Mouse (Mus musculus) embryonic facial prominence, embryonic 12.5 days (tissue): Measurements from ENCODE around the gene Ranbp3. TPM values are rescaled to one million over a fixed set of nuclear protein-coding genes. Genes with fewer than 3 reads are reported as not detected.

ENCODE experiments used
- ATAC-seq: fragments of 200-750 bp; cut with Nextera tagmentation; 2 replicates; pipeline ENCODE4 v1.8.0; 2017; ENCODE audit not compliant: insufficient number of reproducible peaks, insufficient read depth, low FRiP score, low TSS enrichment
- H3K27ac ChIP-seq: fragments of 300-500 bp; sonication (generic); 2 replicates; pipeline ENCODE4 v1.5.1; 2016; ENCODE audit warnings: mild to moderate bottlenecking
- H3K27me3 ChIP-seq: fragments of 300-500 bp; sonication (generic); 2 replicates; pipeline ENCODE4 v1.6.1; 2016; ENCODE audit warnings: mild to moderate bottlenecking, moderate library complexity
- H3K36me3 ChIP-seq: fragments of 300-500 bp; sonication (generic); 2 replicates; pipeline ENCODE4 v1.6.1; 2016; ENCODE audit warnings: mild to moderate bottlenecking
- H3K4me1 ChIP-seq: fragments of 300-500 bp; sonication (generic); 2 replicates; pipeline ENCODE4 v1.6.1; 2016
- H3K4me2 ChIP-seq: fragments of 300-500 bp; sonication (generic); replicated peaks from 2 replicates; pipeline ENCODE4 v1.6.1; 2016; ENCODE audit warnings: mild to moderate bottlenecking, moderate library complexity
- H3K4me3 ChIP-seq: fragments of 300-500 bp; sonication (generic); 2 replicates; pipeline ENCODE4 v1.5.1; 2016; ENCODE audit warnings: mild to moderate bottlenecking
- H3K9ac ChIP-seq: fragments of 300-500 bp; sonication (generic); 2 replicates; pipeline ENCODE4 v1.6.1; 2016; ENCODE audit warnings: mild to moderate bottlenecking, moderate library complexity
- H3K9me3 ChIP-seq: fragments of 300-500 bp; sonication (generic); 2 replicates; pipeline ENCODE4 v1.6.1; 2016; ENCODE audit warnings: mild to moderate bottlenecking, moderate library complexity
- WGBS: fragments of 180-500 bp; shearing (Covaris S2); methylation state at CpG from one replicate; pipeline ENCODE4 v1.1.7; 2016; 5-methylcytosine and 5-hydroxymethylcytosine counted together
- polyA plus RNA-seq: library from polyadenylated mRNA; unstranded; fragments of >200 nt; fragmentation: Nextera tagmentation; extraction: Ambion mirVana; gene quantifications from 2 replicates; pipeline ENCODE4 v1.2.1, GENCODE M21; 2016

Ranbp3 gene
- polyA plus RNA-seq, 1 experiment from 2014 or later: 108 TPM

- no peak for ATAC-seq
- H3K27ac ChIP-seq: no peak overlapping the region
- no peaks in the 10 kb centered on the region for H3K36me3 ChIP-seq
- H3K4me1 ChIP-seq: no peaks in the 10 kb centered on the region
- 34% methylated on average over 10 of the region's 10 CpGs for WGBS
- no peak overlapping the region for H3K4me2 ChIP-seq
- no peak overlapping the region for H3K9ac ChIP-seq
- no peaks in the 10 kb centered on the region for H3K9me3 ChIP-seq
- no peak overlapping the region for H3K4me3 ChIP-seq
- H3K27me3 ChIP-seq: no peaks in the 10 kb centered on the region
Observed at GRCm38 (mm10) chr17:56651801-56652200, 21.3 kb upstream of the Ranbp3 start.

GRCm38 (mm10) chr17:56654771-56655170 lies 18.3 kb upstream of the Ranbp3 start:
- H3K4me2 ChIP-seq: no peak overlapping the region
- no peak for ATAC-seq
- H3K36me3 ChIP-seq: no peaks in the 10 kb centered on the region
- no peaks in the 10 kb centered on the region for H3K9me3 ChIP-seq
- no peak overlapping the region; the same call in 1 of the 2 replicates for H3K9ac ChIP-seq
- no peak overlapping the region for H3K4me3 ChIP-seq
- no peaks in the 10 kb centered on the region for H3K4me1 ChIP-seq
- 73% methylated on average over 2 of the region's 2 CpGs for WGBS
- H3K27ac ChIP-seq: no peak overlapping the region
- H3K27me3 ChIP-seq: no peaks in the 10 kb centered on the region

GRCm38 (mm10) chr17:56655311-56655710 lies 17.8 kb upstream of the Ranbp3 start:
- 79% methylated on average over 3 of the region's 3 CpGs for WGBS
- H3K9ac ChIP-seq: no peak overlapping the region
- H3K36me3 ChIP-seq: no peaks in the 10 kb centered on the region
- no peak overlapping the region for H3K27ac ChIP-seq
- H3K27me3 ChIP-seq: no peaks in the 10 kb centered on the region
- no peaks in the 10 kb centered on the region for H3K4me1 ChIP-seq
- no peak for ATAC-seq
- H3K4me3 ChIP-seq: no peak overlapping the region
- H3K4me2 ChIP-seq: no peak overlapping the region
- H3K9me3 ChIP-seq: no peaks in the 10 kb centered on the region

DNA sequence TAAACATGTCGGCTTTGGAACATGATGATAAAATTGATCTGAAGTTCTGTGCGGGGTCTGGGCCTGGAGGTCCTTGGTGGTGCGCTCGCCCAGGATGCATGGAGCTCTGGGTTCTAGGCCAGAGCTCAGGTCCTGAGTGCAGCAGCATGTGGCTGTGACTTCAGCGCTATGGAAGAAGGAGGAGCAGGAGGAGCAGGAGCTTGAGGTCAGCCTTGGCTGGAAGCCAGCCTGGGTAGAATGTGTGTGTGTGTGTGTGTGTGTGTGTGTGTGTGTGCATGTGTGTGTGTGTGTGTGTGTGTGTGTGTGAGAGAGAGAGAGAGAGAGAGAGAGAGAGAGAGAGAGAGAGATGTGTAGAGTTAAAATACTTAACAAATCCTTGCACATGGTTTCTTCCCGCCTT lies 16.9 kb upstream of the Ranbp3 start:
- no peaks in the 10 kb centered on the region for H3K4me1 ChIP-seq
- WGBS: 90% methylated on average over 6 of the region's 6 CpGs
- no peak overlapping the region for H3K4me3 ChIP-seq
- no peaks in the 10 kb centered on the region for H3K9me3 ChIP-seq
- H3K4me2 ChIP-seq: no peak overlapping the region
- no peak for ATAC-seq
- H3K36me3 ChIP-seq: no peaks in the 10 kb centered on the region
- no peak overlapping the region for H3K9ac ChIP-seq
- no peaks in the 10 kb centered on the region for H3K27me3 ChIP-seq
- no peak overlapping the region for H3K27ac ChIP-seq

- WGBS: 60% methylated on average over 3 of the region's 3 CpGs
Observed at GRCm38 (mm10) chr17:56663659-56664058, 9.4 kb upstream of the Ranbp3 start.

GRCm38 (mm10) chr17:56664333-56664732 lies 8.8 kb upstream of the Ranbp3 start:
- peak overlapping the region; percentile 12; the same call in 1 of the 2 replicates for H3K4me3 ChIP-seq
- no peak overlapping the region for H3K27ac ChIP-seq
- H3K4me1 ChIP-seq: 0 out of 2 replicates have a peak, but pooled peaks cover 14% of the 10 kb centered on the region
- H3K4me2 ChIP-seq: peak overlapping the region; percentile 37
- no peaks in the 10 kb centered on the region for H3K36me3 ChIP-seq
- H3K27me3 ChIP-seq: peaks cover 19% of the 10 kb centered on the region
- 3% methylated on average over 10 of the region's 10 CpGs for WGBS
- no peaks in the 10 kb centered on the region for H3K9me3 ChIP-seq
- no peak overlapping the region for H3K9ac ChIP-seq
- ATAC-seq: peak; percentile 43; the same call in 1 of the 2 replicates

More at GRCm38 (mm10) chr17:56663659-56664058, 9.4 kb upstream of the Ranbp3 start:
- Histone ChIP-seq H3K9ac (no peak overlapping the region), H3K36me3 (no peaks in the 10 kb centered on the region), H3K27me3 (peaks cover 18% of the 10 kb centered on the region), H3K27ac (0 out of 2 replicates have a peak overlapping the region, but pooled peaks have one; percentile 31), H3K4me3 (0 out of 2 replicates have a peak overlapping the region, but pooled peaks have one; percentile 12), H3K9me3 (no peaks in the 10 kb centered on the region), H3K4me2 (peak overlapping the region; percentile 37), H3K4me1 (0 out of 2 replicates have a peak, but pooled peaks cover 13% of the 10 kb centered on the region)
- ATAC-seq: no peak

GRCm38 (mm10) chr17:56666384-56666783 lies 6.7 kb upstream of the Ranbp3 start:
- Histone ChIP-seq H3K9ac (no peak overlapping the region), H3K27me3 (peaks cover 19% of the 10 kb centered on the region), H3K4me1 (0 out of 2 replicates have a peak, but pooled peaks cover 14% of the 10 kb centered on the region), H3K36me3 (no peaks in the 10 kb centered on the region), H3K27ac (no peak overlapping the region), H3K4me2 (no peak overlapping the region), H3K9me3 (no peaks in the 10 kb centered on the region), H3K4me3 (no peak overlapping the region)
- no peak for ATAC-seq
- 91% methylated on average over 4 of the region's 4 CpGs for WGBS

- Histone ChIP-seq H3K36me3 (no peaks in the 10 kb centered on the region), H3K4me2 (no peak overlapping the region), H3K27ac (no peak overlapping the region), H3K27me3 (peaks cover 19% of the 10 kb centered on the region), H3K4me3 (no peak overlapping the region), H3K9me3 (no peaks in the 10 kb centered on the region), H3K4me1 (0 out of 2 replicates have a peak, but pooled peaks cover 14% of the 10 kb centered on the region), H3K9ac (no peak overlapping the region)
- ATAC-seq: no peak
- WGBS: 67% methylated on average over 3 of the region's 3 CpGs
Observed at GRCm38 (mm10) chr17:56667591-56667990, 5.5 kb upstream of the Ranbp3 start.

DNA sequence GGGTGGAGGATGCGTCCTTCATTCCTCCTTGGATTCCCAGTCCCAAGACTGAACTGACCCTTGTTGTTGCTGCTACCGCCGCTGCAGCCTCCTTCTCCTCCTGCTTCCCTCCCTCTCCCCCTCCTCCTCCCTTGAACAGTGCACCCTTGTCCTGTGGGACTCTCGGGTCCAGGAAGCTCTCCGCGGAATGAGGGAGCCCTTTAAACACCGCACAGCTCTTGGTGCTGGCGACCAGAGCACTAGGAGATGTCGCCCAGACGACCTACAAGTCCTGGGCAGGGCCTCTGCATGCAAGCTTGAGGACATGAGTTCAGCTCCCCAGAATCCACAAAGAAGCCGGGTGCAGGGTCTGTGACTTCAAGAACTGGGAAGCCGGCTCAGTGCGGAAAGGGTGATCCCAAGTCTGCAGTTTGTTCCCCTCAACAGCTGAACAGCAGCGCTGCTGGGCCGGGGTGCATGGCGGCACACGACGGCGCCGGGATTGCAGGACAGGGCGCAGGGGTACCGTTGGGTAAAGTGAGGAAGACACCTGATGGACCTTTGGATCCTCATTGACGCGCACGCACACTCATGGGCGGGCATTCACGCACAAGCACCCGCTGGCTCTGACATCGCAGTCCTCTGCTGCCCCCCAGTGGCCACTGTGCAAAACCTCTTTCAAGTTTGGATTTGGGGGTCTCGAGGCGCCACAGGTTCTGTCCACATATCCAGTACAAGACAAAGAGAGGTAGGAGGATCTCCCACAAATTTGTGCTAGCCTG lies 4.5 kb upstream of the Ranbp3 start:
- no peak for ATAC-seq
- H3K27me3 ChIP-seq: peaks cover 19% of the 10 kb centered on the region
- WGBS: 3% methylated on average over 31 of the region's 31 CpGs
- no peak overlapping the region for H3K27ac ChIP-seq
- H3K36me3 ChIP-seq: no peaks in the 10 kb centered on the region
- H3K4me1 ChIP-seq: 0 out of 2 replicates have a peak, but pooled peaks cover 14% of the 10 kb centered on the region
- H3K9ac ChIP-seq: peak overlapping the region; percentile 54
- H3K4me3 ChIP-seq: peak overlapping the region; percentile 42
- H3K9me3 ChIP-seq: no peaks in the 10 kb centered on the region
- H3K4me2 ChIP-seq: peak overlapping the region; percentile 87

- H3K4me3 ChIP-seq: no peak overlapping the region
- H3K4me1 ChIP-seq: peaks cover 11% of the 10 kb centered on the region; the same call in 1 of the 2 replicates
- H3K9ac ChIP-seq: no peak overlapping the region
- H3K27me3 ChIP-seq: peaks cover 19% of the 10 kb centered on the region
- no peak overlapping the region for H3K27ac ChIP-seq
- 87% methylated on average over 8 of the region's 8 CpGs for WGBS
- no peaks in the 10 kb centered on the region for H3K9me3 ChIP-seq
- no peak overlapping the region for H3K4me2 ChIP-seq
- ATAC-seq: no peak
- no peaks in the 10 kb centered on the region for H3K36me3 ChIP-seq
Observed at GRCm38 (mm10) chr17:56669766-56670165, 3.3 kb upstream of the Ranbp3 start.

GRCm38 (mm10) chr17:56673647-56674416 lies 738 bp downstream of the Ranbp3 start:
- peak overlapping the region; percentile 97 for H3K9ac ChIP-seq
- H3K4me1 ChIP-seq: peaks cover 18% of the 10 kb centered on the region
- ATAC-seq: 0 out of 2 replicates have a peak, but pooled peaks have one; percentile 1
- peaks cover 29% of the 10 kb centered on the region for H3K36me3 ChIP-seq
- H3K4me3 ChIP-seq: peak overlapping the region; percentile 93
- peak overlapping the region; percentile 85 for H3K27ac ChIP-seq
- H3K27me3 ChIP-seq: no peaks in the 10 kb centered on the region
- H3K9me3 ChIP-seq: no peaks in the 10 kb centered on the region
- WGBS: 2% methylated on average over 37 of the region's 37 CpGs
- peak overlapping the region; percentile 78 for H3K4me2 ChIP-seq
